Mouse (Mus musculus) erythroblast, embryonic 14.5 days (primary cell): ENCODE results near the gene Rnf223. TPM values are rescaled to one million over a fixed set of nuclear protein-coding genes. Genes with fewer than 3 reads are reported as not detected.
"Not testable (repeated sequence)": the region's sequence is repeated elsewhere in the genome, so short reads cannot be mapped to it uniquely, and the experiment has no call there.

Experiments used
- H3K27me3 ChIP-seq: 2 replicates; pipeline ENCODE4 v1.6.1; 2012; ENCODE audit warnings: inconsistent platforms; ENCODE audit not compliant: control insufficient read depth
- H3K36me3 ChIP-seq: 2 replicates; pipeline ENCODE4 v1.6.1; 2012; ENCODE audit warnings: mild to moderate bottlenecking, inconsistent platforms; ENCODE audit not compliant: control insufficient read depth
- H3K4me1 ChIP-seq: 2 replicates; pipeline ENCODE4 v1.6.1; 2012; ENCODE audit warnings: inconsistent platforms; ENCODE audit not compliant: control insufficient read depth
- H3K4me3 ChIP-seq: replicated peaks from 2 replicates; pipeline ENCODE3; 2012; ENCODE audit warnings: moderate library complexity, mild to moderate bottlenecking, inconsistent platforms
- H3K9me3 ChIP-seq: 2 replicates; pipeline ENCODE4 v1.6.1; 2012; ENCODE audit warnings: low read length, inconsistent platforms, mixed read lengths; ENCODE audit not compliant: control insufficient read depth
- GATA1 ChIP-seq: IDR thresholded peaks from 2 replicates; pipeline ENCODE4 v1.6.1; 2012; ENCODE audit warnings: low read length, inconsistent platforms, mixed read lengths
- TAL1 ChIP-seq: IDR thresholded peaks from 3 replicates; pipeline ENCODE4 v1.6.1; 2012; ENCODE audit warnings: low read length, inconsistent platforms, mixed read lengths
- polyA plus RNA-seq: library from polyadenylated mRNA; stranded (reverse); fragments of >175 nt; gene quantifications from 2 replicates; pipeline ENCODE4 v1.2.3, GENCODE M21; 2012

The Rnf223 gene
- polyA plus RNA-seq, 1 experiment, result 0.10 TPM

DNA sequence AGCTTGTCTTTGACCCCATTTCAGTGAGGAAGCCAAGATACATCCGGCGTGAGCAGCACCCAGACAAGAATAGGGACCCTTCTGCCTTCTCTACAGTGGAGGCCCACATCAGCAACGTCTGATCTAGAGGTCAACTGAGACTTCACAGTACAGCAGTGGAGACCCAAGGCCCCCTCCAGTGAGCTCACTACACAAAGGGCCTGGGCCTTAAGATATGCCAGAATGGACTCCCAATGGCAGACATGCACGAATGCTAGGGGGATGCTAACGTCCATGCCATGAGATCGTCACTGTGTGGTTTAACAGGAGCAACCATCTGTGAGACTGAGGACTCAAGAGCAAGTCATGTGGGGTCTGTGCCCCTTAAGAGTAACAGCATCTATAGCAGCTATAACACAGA, 4.9 kb upstream of the Rnf223 start:
- no peaks in the 10 kb centered on the region for H3K9me3 ChIP-seq
- peaks cover 66% of the 10 kb centered on the region for H3K36me3 ChIP-seq
- no peaks in the 10 kb centered on the region for H3K27me3 ChIP-seq
- H3K4me3 ChIP-seq, result no peak overlapping the region
- peaks cover 19% of the 10 kb centered on the region for H3K4me1 ChIP-seq
- no peak for TF ChIP-seq GATA1
- TF ChIP-seq TAL1, result no peak

DNA sequence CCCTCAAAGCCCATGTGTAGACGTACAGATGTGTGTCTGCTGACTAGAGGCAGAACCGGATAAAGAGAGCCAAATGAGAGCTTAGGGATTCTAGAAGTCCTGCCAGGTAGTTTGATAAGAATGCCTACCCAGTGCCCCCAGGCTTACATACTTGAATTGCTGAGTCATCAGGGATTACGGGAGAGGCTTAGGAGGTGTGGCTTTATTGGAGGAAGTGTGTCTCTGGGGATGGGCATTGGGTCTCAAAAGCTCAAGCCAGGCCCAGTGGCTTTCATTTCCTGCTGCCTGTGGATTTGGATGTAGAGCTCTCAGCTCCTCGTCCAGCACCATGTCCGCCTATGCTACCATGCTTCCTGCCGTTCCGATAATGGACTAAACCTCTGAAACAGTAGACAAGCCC, 3.5 kb upstream of the Rnf223 start:
- peaks cover 51% of the 10 kb centered on the region for H3K36me3 ChIP-seq
- H3K4me3 ChIP-seq, result no peak overlapping the region
- TF ChIP-seq GATA1 (no peak), TAL1 (no peak)
- no peaks in the 10 kb centered on the region for H3K9me3 ChIP-seq
- H3K4me1 ChIP-seq, result peaks cover 19% of the 10 kb centered on the region
- no peaks in the 10 kb centered on the region for H3K27me3 ChIP-seq

DNA sequence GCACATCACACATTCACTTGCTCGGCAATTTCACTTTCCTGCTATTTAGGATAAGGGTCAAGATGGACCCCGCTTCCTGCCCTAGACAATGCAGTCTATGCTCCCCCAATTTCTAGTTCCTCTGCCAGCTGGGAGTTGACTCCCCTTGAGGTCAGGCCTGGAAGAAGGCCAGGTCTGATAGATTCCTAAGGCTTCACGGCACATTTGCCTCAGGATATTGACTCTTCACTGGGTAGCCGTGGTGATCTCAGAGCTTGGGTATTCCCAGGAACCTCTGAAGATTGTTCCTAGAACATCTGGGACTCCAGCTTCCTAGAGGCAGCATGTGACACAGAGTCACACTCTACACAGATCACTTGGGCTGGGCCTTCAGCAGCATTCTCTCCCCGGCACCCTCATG, 1.6 kb upstream of the Rnf223 start:
- no peak for TF ChIP-seq GATA1
- TF ChIP-seq TAL1, result no peak
- H3K4me3 ChIP-seq, result no peak overlapping the region
- H3K9me3 ChIP-seq, result no peaks in the 10 kb centered on the region
- H3K4me1 ChIP-seq, result peaks cover 19% of the 10 kb centered on the region
- peaks cover 32% of the 10 kb centered on the region for H3K36me3 ChIP-seq
- H3K27me3 ChIP-seq, result no peaks in the 10 kb centered on the region

DNA sequence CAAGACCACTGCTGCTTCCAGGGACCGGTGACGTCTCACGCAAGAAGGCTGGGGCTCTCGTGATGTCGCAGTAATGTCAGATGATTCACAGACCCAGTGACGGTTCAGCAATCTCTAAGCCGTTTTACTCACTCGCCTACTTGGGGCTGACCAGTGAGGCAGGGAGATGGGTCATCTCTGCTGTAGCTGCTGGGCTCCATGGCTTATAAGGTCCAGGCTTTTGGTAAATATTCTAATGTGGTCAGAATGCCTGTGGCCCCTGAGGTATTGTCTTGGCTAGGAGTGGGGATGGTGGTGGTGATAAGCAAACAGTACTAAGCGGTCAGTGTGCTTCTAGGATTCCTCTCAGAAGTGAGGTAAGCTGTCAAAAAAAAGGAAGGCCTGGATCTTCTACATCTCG, 627 bp downstream of the Rnf223 start:
- peaks cover 11% of the 10 kb centered on the region for H3K36me3 ChIP-seq
- H3K4me1 ChIP-seq, result peaks cover 17% of the 10 kb centered on the region
- TF ChIP-seq TAL1, result no peak
- no peak for TF ChIP-seq GATA1
- no peaks in the 10 kb centered on the region for H3K27me3 ChIP-seq
- no peak overlapping the region for H3K4me3 ChIP-seq
- no peaks in the 10 kb centered on the region for H3K9me3 ChIP-seq

DNA sequence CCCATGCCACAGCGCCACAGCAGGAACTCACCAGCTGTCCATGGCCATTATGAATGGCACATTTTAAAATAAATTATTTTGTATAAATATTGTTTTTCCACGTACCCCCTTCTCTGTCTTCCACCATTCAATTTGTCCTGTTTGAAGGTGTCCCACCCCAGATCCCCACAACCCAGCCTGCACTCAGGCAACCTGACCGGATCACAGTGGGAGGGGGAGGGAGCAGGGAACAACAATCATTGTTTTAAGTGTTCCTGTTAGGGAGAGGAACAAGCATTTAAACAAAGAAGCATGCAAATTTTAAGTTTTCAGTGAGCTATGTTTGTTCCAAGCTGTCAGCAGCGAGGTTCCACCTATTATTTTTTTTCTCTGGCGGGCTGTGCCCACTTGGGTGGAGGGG, 3.0 kb downstream of the Rnf223 start:
- no peaks in the 10 kb centered on the region for H3K27me3 ChIP-seq
- H3K4me3 ChIP-seq, result no peak overlapping the region
- peaks cover 3% of the 10 kb centered on the region; the same call in 1 of the 2 replicates for H3K9me3 ChIP-seq
- TF ChIP-seq GATA1 (no peak), TAL1 (no peak)
- H3K4me1 ChIP-seq, result peaks cover 10% of the 10 kb centered on the region
- H3K36me3 ChIP-seq, result no peaks in the 10 kb centered on the region

DNA sequence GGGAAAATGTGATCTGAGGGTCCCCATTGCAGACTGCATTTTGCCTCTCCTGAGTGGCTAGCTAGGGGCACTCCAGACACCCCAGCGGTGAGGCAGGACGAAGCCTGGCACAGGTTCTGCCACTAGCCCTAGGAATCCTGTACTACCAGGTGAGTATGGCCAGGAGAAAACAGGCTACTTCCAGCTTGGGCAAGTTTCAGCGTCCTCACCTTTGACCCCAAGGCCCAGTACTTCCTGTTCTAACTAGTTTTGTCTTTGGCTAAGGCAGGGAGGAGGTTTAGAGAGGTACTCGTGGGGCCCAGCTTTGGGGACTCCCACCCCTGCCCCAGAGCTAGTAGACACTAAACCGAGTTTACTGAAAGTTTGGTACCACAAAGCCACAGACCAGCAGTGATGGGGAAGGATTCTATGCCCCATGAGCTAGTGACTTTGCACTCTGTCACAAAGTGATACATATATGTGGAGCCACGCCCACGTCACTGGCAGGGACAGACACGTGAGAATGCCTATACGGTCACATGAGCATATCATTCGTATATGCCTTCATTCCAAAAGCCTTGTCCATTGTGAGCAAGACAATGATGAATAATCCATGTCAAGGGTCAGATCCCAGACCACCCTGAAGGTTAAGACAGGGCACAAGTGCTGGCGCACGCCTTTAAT, 3.8 kb downstream of the Rnf223 start:
- Histone ChIP-seq H3K4me3 (no peak overlapping the region), H3K36me3 (no peaks in the 10 kb centered on the region), H3K4me1 (peaks cover 10% of the 10 kb centered on the region), H3K27me3 (no peaks in the 10 kb centered on the region), H3K9me3 (peaks cover 3% of the 10 kb centered on the region; the same call in 1 of the 2 replicates)
- TF ChIP-seq GATA1 (no peak), TAL1 (no peak)

DNA sequence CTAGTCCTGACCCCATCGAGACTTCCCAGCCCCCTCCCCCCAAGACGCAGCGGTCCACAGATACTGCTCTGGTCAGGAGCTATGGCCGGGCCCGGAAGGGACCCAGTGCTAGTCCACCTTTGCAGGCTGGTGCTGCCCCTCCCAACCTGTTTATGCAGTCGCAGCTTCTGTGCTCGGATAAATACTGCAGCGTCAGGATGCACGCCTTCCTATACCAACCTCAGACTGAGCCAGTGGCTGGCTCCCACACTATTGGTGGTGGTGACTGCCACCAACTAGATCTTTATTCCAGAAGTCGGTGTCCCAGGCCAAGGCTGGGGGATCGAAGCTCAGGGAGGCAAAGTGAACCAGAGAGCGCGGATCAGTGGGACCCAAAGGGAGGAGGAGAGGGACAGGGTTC, 4.8 kb downstream of the Rnf223 start:
- Histone ChIP-seq H3K4me3 (no peak overlapping the region), H3K9me3 (peaks cover 3% of the 10 kb centered on the region; the same call in 1 of the 2 replicates), H3K36me3 (no peaks in the 10 kb centered on the region), H3K4me1 (peaks cover 10% of the 10 kb centered on the region), H3K27me3 (no peaks in the 10 kb centered on the region)
- TF ChIP-seq GATA1, result no peak
- TF ChIP-seq TAL1, result no peak

DNA sequence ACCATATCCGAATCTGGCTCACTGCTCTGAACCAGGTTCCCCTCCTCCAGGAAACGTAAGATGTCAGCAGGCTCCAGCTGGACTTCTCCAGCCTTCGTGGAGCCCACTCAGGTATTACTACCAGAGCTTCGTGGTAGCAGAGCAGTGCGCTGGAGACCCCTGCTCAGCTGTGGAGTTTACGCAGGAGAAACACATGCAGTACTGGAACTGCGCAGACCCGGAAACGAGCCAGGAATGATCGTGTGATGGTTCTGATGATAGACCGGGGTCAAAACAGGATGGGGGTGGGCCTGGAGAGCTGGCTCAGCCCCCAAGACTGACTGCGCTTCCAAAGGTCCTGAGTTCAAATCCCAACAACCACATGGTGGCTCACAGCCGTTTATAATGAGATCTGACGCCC, 5.5 kb downstream of the Rnf223 start:
- no peak for TF ChIP-seq TAL1
- no peak for TF ChIP-seq GATA1
- Histone ChIP-seq H3K36me3 (no peaks in the 10 kb centered on the region), H3K4me3 (no peak overlapping the region), H3K9me3 (peaks cover 3% of the 10 kb centered on the region; the same call in 1 of the 2 replicates), H3K27me3 (no peaks in the 10 kb centered on the region), H3K4me1 (peaks cover 10% of the 10 kb centered on the region)

DNA sequence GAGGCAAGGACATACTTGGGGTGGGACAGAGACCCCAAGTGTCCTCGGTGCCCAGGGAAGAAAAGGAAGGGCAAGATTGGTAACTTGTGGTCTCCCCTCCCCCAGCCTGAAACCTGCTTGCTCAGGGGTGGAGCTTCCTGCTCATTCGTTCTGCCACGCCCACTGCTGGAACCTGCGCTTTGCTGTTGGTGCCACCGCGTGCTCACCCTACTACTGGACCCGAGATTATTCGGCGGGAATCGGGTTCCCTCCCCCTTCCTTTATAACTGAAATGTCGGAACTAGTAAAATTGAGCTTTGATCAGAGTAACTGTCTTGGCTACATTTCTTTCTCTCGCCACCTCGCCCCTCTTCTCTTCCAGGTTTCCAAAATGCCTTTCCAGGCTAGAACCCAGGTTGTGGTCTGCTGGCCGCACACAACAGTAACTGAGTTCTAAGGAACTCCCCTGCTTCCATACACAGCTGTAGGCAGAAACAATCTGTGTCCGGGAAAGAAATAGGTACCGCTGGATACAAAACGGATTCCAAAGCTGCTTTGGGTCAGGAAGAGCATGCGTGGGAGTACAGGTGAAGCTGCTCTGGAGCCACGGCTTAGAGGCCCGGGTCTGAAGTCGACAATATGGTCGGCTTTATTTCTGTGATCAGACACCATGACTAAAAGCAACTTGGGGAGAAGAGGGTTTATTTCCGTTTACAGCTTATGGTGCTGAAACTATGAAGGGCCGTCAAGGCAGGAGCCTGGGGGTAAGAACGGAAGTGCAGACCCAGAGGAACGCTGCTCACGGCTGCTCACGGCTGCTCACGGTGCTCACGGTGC, 6.2 kb downstream of the Rnf223 start:
- H3K4me1 ChIP-seq, result peaks cover 10% of the 10 kb centered on the region
- no peak overlapping the region for H3K4me3 ChIP-seq
- H3K36me3 ChIP-seq, result no peaks in the 10 kb centered on the region
- peaks cover 3% of the 10 kb centered on the region; the same call in 1 of the 2 replicates for H3K9me3 ChIP-seq
- TF ChIP-seq GATA1 (no peak), TAL1 (no peak)
- H3K27me3 ChIP-seq, result no peaks in the 10 kb centered on the region

DNA sequence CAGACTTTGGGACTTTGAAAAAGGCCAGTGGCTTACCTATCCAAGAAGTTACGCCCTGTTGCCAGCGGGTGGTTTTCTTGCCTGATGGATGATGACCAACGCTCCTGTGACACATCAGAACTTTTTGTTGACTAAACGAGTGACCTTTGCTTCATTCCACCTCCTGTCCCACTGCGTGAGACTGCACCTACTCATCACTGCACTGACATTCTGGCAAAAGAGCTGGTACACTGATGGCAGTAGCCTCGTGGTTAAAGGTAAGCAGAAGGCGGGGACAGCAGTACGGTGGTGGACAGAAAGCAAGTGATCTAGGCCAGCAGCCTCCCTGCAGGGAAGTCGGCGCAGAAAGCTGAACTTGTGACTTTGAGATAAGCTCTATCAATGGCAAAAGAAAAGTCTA, 20.6 kb downstream of the Rnf223 start:
- not testable (repeated sequence) for H3K27me3 ChIP-seq

More for the DNA sequence above, 20.6 kb downstream of the Rnf223 start:
- H3K4me1 ChIP-seq, H3K36me3 ChIP-seq, H3K9me3 ChIP-seq, H3K4me3 ChIP-seq: not testable (repeated sequence)
